Mouse (Mus musculus) embryonic facial prominence, embryonic 11.5 days (tissue): ENCODE results near the gene Slc12a3. TPM values are rescaled to one million over a fixed set of nuclear protein-coding genes. Genes with fewer than 3 reads are reported as not detected.

ENCODE experiments used
- ATAC-seq: fragments of 200-750 bp; cut with Nextera tagmentation; replicated peaks from 2 replicates; pipeline ENCODE4 v1.8.0; 2017; ENCODE audit warnings: low read depth; ENCODE audit not compliant: insufficient number of reproducible peaks, low FRiP score, low TSS enrichment
- DNase-seq: peaks from one replicate; pipeline ENCODE4 v3.0.0-alpha.2; 2015; ENCODE audit warnings: low spot score
- H3K27ac ChIP-seq: fragments of 300-500 bp; sonication (generic); replicated peaks from 2 replicates; pipeline ENCODE4 v1.5.1; 2014; ENCODE audit warnings: mild to moderate bottlenecking, low read depth, low read length, control low read depth
- H3K27me3 ChIP-seq: fragments of 300-500 bp; sonication (generic); 2 replicates; pipeline ENCODE4 v1.6.1; 2014; ENCODE audit warnings: mild to moderate bottlenecking, low read length, moderate library complexity, mixed read lengths; ENCODE audit not compliant: control insufficient read depth, insufficient read depth
- H3K36me3 ChIP-seq: fragments of 300-500 bp; sonication (generic); replicated peaks from 2 replicates; pipeline ENCODE4 v1.6.1; 2014; ENCODE audit warnings: low read depth, mild to moderate bottlenecking, low read length, moderate library complexity, mixed read lengths; ENCODE audit not compliant: control insufficient read depth, insufficient read depth
- H3K4me1 ChIP-seq: fragments of 300-500 bp; sonication (generic); 2 replicates; pipeline ENCODE4 v1.6.1; 2014; ENCODE audit warnings: low read length, mixed read lengths; ENCODE audit not compliant: control insufficient read depth, insufficient read depth
- H3K4me2 ChIP-seq: fragments of 300-500 bp; sonication (generic); 2 replicates; pipeline ENCODE4 v1.6.1; 2014; ENCODE audit warnings: low read depth, mild to moderate bottlenecking, control low read depth, low read length, moderate library complexity
- H3K4me3 ChIP-seq: fragments of 300-500 bp; sonication (generic); 2 replicates; pipeline ENCODE4 v1.5.1; 2014; ENCODE audit warnings: low read depth, low read length, control low read depth
- H3K9ac ChIP-seq: fragments of 300-500 bp; sonication (generic); replicated peaks from 2 replicates; pipeline ENCODE4 v1.6.1; 2014; ENCODE audit warnings: mild to moderate bottlenecking, control low read depth, low read length
- H3K9me3 ChIP-seq: fragments of 300-500 bp; sonication (generic); replicated peaks from 2 replicates; pipeline ENCODE4 v1.6.1; 2016; ENCODE audit warnings: mild to moderate bottlenecking, low read length, inconsistent platforms, mixed read lengths; ENCODE audit not compliant: control insufficient read depth
- WGBS: fragments of 180-500 bp; shearing (Covaris S2); extraction: QIAGEN DNeasy Blood & Tissue Kit; methylation state at CpG from one replicate; pipeline ENCODE4 v1.1.7; 2014; 5-methylcytosine and 5-hydroxymethylcytosine counted together
- polyA plus RNA-seq: library from polyadenylated mRNA; unstranded; fragments of >200 nt; fragmentation: Nextera tagmentation; extraction: Ambion mirVana; gene quantifications from 2 replicates; pipeline ENCODE4 v1.2.1, GENCODE M21; 2014

Gene Slc12a3
- polyA plus RNA-seq, 1 experiment from 2014 or later = not detected

GRCm38 (mm10) chr8:94354069-94354531 is 25.1 kb downstream of the Slc12a3 start:
- Histone ChIP-seq H3K27me3 (no peaks in the 10 kb centered on the region), H3K4me3 (no peak overlapping the region), H3K9me3 (no peaks in the 10 kb centered on the region), H3K9ac (no peak overlapping the region), H3K27ac (no peak overlapping the region), H3K4me2 (no peak overlapping the region), H3K36me3 (no peaks in the 10 kb centered on the region), H3K4me1 (no peaks in the 10 kb centered on the region)
- WGBS = 78% methylated on average over 7 of the region's 7 CpGs
- ATAC-seq = no peak
- no peak for DNase-seq

DNA sequence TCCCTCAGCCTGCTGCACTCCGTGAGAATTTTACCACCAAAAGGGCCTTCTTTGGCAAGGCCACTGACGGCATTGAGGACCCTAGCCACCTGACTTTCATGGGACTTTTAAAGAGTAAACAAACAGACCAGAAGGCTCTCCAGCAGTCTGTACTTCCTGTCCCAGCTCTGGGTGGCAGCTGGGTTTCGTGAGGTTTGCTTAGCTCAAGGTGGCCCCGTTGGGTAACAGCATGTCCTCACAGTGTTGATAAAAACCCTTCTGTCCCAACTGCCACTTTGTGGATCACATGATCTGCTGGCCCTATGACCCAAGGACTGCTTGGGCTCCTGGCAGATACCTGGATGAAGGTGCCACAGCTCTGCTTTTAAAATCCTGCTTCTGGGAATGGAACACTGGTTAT is 25.6 kb downstream of the Slc12a3 start:
- DNase-seq = no peak
- Histone ChIP-seq H3K27me3 (no peaks in the 10 kb centered on the region), H3K36me3 (no peaks in the 10 kb centered on the region), H3K9me3 (no peaks in the 10 kb centered on the region), H3K9ac (no peak overlapping the region), H3K27ac (no peak overlapping the region), H3K4me1 (no peaks in the 10 kb centered on the region), H3K4me2 (no peak overlapping the region), H3K4me3 (no peak overlapping the region)
- WGBS = 73% methylated on average over 4 of the region's 4 CpGs
- ATAC-seq = no peak

DNA sequence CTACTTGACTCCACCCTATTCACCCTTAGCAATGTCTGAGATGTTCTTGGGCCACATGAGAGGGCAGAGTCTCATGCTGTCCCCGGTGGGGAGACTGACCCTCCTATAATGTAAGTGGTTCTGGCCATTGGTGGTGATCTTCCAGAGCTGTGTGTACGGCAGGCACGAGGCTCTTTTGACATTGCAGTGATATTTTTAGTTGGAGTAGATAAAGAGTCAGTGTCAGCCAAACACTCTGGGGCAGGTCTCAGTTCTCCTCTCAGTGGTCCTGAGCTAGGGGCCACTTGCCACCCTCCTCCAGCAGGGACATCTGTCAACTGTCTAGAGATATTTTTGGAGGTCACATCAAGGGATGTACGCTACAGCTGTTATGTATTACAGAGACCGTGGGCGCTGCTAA is 28.2 kb downstream of the Slc12a3 start:
- Histone ChIP-seq H3K36me3 (no peaks in the 10 kb centered on the region), H3K4me2 (no peak overlapping the region), H3K4me3 (no peak overlapping the region), H3K9ac (no peak overlapping the region), H3K27me3 (no peaks in the 10 kb centered on the region), H3K4me1 (no peaks in the 10 kb centered on the region), H3K9me3 (no peaks in the 10 kb centered on the region), H3K27ac (no peak overlapping the region)
- DNase-seq = no peak
- WGBS = 77% methylated on average over 6 of the region's 6 CpGs
- no peak for ATAC-seq

GRCm38 (mm10) chr8:94358541-94358940 is 29.5 kb downstream of the Slc12a3 start:
- Histone ChIP-seq H3K4me2 (no peak overlapping the region), H3K4me3 (no peak overlapping the region), H3K27me3 (no peaks in the 10 kb centered on the region), H3K9me3 (no peaks in the 10 kb centered on the region), H3K4me1 (no peaks in the 10 kb centered on the region), H3K36me3 (no peaks in the 10 kb centered on the region), H3K27ac (no peak overlapping the region), H3K9ac (no peak overlapping the region)
- DNase-seq (no peak), ATAC-seq (no peak)
- 79% methylated on average over 5 of the region's 5 CpGs for WGBS

- H3K4me1 ChIP-seq = no peaks in the 10 kb centered on the region
- H3K9me3 ChIP-seq = no peaks in the 10 kb centered on the region
- no peak overlapping the region for H3K4me2 ChIP-seq
- no peaks in the 10 kb centered on the region for H3K36me3 ChIP-seq
- no peak overlapping the region for H3K4me3 ChIP-seq
- H3K27me3 ChIP-seq = no peaks in the 10 kb centered on the region
- ATAC-seq (no peak), DNase-seq (no peak)
- 85% methylated on average over 6 of the region's 6 CpGs for WGBS
- no peak overlapping the region for H3K27ac ChIP-seq
- no peak overlapping the region for H3K9ac ChIP-seq
Observed at GRCm38 (mm10) chr8:94361774-94362431, 32.9 kb downstream of the Slc12a3 start.

DNA sequence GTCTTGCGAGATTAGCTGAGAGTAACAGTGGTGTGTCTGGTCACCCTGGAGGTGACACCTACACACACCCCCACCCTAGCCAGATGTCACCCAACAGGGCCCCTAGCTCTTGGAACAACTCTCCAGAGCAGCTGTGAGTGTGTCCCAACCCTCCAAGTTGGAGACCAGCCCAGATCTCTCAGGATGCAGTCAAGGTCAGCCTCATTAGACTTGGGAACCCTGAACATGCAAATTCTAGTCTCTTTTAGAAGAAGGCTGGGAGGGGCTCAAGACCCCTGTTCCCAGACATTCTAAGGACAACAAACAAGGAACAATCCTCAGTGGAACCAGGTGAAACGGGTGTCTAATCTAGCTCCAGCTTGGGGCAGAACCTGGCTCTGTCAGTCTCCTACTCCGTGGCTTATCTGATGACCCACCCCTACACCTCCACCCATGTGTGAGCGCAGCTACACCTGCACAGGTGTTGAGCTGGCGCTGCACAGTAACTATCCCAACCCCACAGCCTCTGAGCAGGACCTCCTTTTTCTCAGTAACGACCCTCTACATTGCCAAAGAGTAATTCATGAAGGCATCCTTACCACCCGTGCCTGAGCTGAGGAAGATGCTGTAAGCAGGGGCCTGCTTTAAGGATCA is 33.7 kb downstream of the Slc12a3 start:
- Histone ChIP-seq H3K9me3 (no peaks in the 10 kb centered on the region), H3K36me3 (no peaks in the 10 kb centered on the region), H3K4me2 (no peak overlapping the region), H3K4me3 (no peak overlapping the region), H3K4me1 (no peaks in the 10 kb centered on the region), H3K9ac (no peak overlapping the region), H3K27ac (no peak overlapping the region), H3K27me3 (no peaks in the 10 kb centered on the region)
- ATAC-seq = no peak
- DNase-seq = no peak
- WGBS = 76% methylated on average over 7 of the region's 7 CpGs

DNA sequence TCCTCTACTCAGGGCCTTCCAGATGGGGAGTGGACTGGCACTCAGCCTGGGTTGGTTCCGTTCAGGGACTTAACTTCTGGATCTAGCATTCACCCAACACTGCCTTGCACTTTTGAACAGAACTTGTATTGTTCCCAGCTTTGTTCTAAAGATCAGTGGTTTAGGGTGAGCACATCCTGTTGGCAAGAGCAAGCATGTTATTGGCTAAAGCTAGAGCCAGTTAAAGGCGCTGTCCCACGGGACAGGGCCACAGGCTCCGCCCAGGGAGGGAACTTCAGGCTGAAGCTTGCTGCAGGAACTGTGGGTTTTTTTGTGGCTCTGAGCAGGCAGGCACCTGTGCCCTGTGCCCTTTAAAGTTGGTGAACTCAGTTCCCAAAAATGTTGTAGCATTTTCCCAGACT is 34.3 kb downstream of the Slc12a3 start:
- Histone ChIP-seq H3K36me3 (no peaks in the 10 kb centered on the region), H3K27ac (no peak overlapping the region), H3K27me3 (no peaks in the 10 kb centered on the region), H3K9me3 (no peaks in the 10 kb centered on the region), H3K9ac (no peak overlapping the region), H3K4me3 (no peak overlapping the region), H3K4me2 (no peak overlapping the region), H3K4me1 (no peaks in the 10 kb centered on the region)
- DNase-seq (no peak), ATAC-seq (no peak)
- WGBS = 40% methylated on average over 4 of the region's 4 CpGs

GRCm38 (mm10) chr8:94363906-94364305 is 34.9 kb downstream of the Slc12a3 start:
- WGBS = 66% methylated on average over 2 of the region's 2 CpGs
- no peak overlapping the region for H3K4me3 ChIP-seq
- no peaks in the 10 kb centered on the region for H3K4me1 ChIP-seq
- H3K9me3 ChIP-seq = no peaks in the 10 kb centered on the region
- H3K9ac ChIP-seq = no peak overlapping the region
- no peaks in the 10 kb centered on the region for H3K27me3 ChIP-seq
- no peak for ATAC-seq
- no peak overlapping the region for H3K27ac ChIP-seq
- no peak overlapping the region for H3K4me2 ChIP-seq
- no peaks in the 10 kb centered on the region for H3K36me3 ChIP-seq
- no peak for DNase-seq
